Mouse (Mus musculus) MN1 (cell line): ENCODE measurements around the gene Clic1.
"Not testable (repeated sequence)": the region's sequence is repeated elsewhere in the genome, so short reads cannot be mapped to it uniquely, and the experiment has no call there.

Experiments used
- DNase-seq: peaks from one replicate; pipeline ENCODE4 v3.0.0-alpha.2; 2016; ENCODE audit warnings: low spot score

The Clic1 gene

GRCm38 (mm10) chr17:35049561-35050016 is at the start of gene Clic1:
Gene Clic1 (plus strand): TSS chr17:35049966.
- DNase-seq, result peak; percentile 88

GRCm38 (mm10) chr17:35000717-35001451 is 48.9 kb upstream of the Clic1 start, which contains the start of gene Vars:
Gene Vars (plus strand): TSS chr17:35000987.
- DNase-seq, result peak; percentile 94

DNA sequence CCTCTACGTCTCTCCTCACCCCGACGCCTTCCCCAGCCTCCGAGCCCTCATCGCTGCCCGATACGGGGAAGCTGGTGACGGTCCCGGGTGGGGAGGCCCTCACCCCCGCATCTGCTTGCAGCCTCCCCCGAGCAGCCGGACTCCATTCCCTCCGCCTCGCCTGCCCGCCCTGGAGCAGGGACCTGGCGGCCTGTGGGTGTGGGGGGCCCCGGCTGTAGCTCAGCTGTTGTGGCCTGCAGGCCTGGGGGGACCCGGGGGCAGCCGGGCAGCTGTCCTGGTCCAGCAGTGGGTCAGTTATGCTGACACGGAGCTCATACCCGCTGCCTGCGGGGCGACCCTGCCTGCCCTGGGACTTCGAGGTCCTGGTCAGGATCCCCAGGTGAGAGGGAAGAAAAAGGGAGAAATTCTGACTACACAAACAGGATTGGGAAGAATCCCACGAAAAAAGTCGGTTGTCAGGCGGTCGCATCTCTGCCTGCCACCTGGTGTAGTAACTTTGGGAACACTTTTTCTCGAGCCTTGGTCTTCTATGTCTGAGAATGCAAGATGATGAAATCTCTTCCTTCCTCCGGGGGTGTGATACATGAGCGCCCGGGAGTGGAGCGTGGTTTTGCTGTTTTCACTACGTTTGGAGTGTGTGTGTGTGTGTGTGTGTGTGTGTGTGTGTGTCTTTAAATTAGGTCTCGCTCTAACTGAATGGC is 48.2 kb upstream of the Clic1 start:
- peak; percentile 55 for DNase-seq

DNA sequence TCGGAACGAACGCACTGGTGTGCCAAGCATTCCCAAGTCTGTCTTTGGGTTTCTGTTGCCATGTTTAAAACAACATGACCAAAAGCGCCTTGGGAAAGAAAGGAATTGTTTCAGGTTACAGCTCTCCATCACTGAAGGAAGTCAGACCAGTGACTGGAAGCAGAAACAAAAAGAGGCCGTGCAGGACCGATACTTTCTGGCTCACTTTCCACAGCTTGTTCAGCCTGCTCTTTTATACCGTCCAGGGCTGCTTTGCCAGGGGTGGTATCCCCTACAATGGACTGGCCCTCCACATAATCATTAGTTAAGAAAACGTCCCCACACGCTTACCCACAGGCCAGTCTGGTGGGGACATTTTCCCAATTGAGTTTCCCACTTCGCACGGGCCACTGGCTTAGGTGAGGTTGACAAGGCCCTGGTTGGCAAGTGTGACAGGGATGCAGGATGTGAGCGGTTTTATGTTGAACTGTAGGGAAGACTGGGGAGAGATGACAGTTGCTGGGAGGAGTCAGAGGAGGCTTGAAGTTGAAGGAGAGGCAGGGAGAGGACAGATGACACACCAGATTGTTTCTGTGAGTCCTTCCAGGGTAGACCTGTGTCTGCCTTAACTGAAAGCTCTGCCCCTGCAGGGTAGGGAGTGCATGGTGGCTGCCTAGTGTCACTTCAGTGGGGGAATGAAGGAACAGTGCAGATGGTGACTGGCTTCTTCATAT is 47.5 kb upstream of the Clic1 start:
- peak; percentile 47 for DNase-seq

- DNase-seq, result no peak
These were observed 46.5 kb upstream of the Clic1 start for GRCm38 (mm10) chr17:35003022-35003838.

- DNase-seq, result no peak
These were observed 45.6 kb upstream of the Clic1 start for GRCm38 (mm10) chr17:35004075-35004717.

- DNase-seq, result no peak
These were observed 44.6 kb upstream of the Clic1 start for GRCm38 (mm10) chr17:35005158-35005557.

DNA sequence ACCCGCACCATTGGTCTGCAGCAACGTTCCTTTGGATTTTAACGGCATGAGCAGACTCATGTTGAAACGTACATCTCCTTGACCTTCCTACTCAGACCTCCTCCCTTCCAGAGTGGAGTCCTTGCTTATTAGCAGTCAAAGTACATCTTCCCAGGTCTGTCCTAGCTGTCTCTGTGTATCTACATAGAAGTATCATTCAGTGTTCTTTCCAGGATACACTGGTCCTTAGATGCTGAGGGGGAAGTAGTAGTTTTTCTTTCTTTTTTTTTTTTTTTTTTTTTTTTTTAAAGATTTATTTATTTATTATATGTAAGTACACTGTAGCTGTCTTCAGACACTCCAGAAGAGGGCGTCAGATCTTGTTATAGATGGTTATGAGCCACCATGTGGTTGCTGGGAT is 43.9 kb upstream of the Clic1 start:
- DNase-seq, result not testable (repeated sequence)

- DNase-seq, result no peak
These were observed 42.3 kb upstream of the Clic1 start for GRCm38 (mm10) chr17:35007387-35007991.

GRCm38 (mm10) chr17:35009586-35009985 is 40.2 kb upstream of the Clic1 start:
- no peak for DNase-seq

- DNase-seq, result no peak
These were observed 38.3 kb upstream of the Clic1 start for GRCm38 (mm10) chr17:35011440-35011839.

- no peak for DNase-seq
These were observed 37.3 kb upstream of the Clic1 start for GRCm38 (mm10) chr17:35012430-35012829.

- DNase-seq, result no peak
These were observed 36.5 kb upstream of the Clic1 start for GRCm38 (mm10) chr17:35013221-35013620.

GRCm38 (mm10) chr17:35015296-35015695 is 34.5 kb upstream of the Clic1 start:
- no peak for DNase-seq

DNA sequence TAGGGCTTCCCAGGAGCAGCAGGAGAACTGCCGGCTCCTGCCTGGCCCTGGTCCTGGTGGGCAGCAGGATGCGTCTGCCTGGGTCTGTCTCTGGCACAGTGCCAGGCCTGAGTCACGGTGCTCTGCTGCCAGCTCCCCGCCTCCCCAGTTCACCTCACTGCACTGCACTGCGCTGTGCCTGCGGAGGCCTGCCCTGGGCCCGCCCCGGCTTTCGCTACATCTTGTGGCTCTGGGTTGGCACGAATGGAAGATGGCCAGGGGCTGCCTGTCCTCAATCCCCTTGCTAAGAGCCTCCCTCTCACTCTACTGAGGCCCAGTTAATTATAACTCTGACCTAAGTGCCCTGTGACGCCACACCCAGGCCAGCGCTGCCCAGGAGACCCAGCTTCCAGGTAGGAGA is 33.4 kb upstream of the Clic1 start, which contains the start of gene Vwa7:
Vwa7 (plus strand) TSS at position 204 of the 400 bp plus-strand sequence.
- DNase-seq, result peak; percentile 94

GRCm38 (mm10) chr17:35016791-35017705 is 32.7 kb upstream of the Clic1 start:
- no peak for DNase-seq

DNA sequence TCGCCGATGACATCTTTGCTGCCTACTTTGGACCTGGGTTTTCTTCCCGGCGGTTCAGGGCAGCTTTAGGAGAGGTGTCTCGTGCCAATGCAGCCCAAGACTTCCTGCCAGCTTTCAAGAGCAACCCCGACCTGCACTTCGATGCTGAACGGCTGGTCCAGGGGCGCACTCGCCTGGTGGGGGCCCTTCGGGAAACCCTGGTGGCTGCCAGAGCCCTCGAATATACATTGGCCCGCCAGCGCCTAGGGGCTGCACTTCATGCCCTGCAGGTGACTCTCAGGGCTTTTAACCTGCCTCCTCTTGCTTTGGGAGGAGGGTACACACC is 32.1 kb upstream of the Clic1 start:
- DNase-seq, result no peak

DNA sequence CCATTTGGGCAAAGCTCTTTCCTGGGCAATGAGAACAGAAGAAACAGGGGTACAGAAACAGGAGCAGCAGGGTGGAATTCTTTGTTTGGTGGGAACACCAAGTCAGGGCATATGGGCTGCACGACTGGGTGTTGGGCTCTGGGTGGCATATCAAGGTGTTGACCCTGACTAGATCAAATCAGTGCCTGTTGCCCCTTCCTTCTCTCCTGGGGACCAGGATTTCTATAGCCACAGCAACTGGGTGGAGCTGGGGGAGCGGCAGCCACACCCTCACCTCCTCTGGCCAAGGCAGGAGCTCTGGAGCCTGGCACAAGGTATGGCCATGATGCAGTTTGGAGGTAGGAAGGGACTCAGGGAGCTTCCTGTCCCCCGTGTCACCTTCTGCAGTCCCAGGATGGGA is 31.6 kb upstream of the Clic1 start:
- no peak for DNase-seq

GRCm38 (mm10) chr17:35019894-35020293 is 29.9 kb upstream of the Clic1 start:
- no peak for DNase-seq

DNA sequence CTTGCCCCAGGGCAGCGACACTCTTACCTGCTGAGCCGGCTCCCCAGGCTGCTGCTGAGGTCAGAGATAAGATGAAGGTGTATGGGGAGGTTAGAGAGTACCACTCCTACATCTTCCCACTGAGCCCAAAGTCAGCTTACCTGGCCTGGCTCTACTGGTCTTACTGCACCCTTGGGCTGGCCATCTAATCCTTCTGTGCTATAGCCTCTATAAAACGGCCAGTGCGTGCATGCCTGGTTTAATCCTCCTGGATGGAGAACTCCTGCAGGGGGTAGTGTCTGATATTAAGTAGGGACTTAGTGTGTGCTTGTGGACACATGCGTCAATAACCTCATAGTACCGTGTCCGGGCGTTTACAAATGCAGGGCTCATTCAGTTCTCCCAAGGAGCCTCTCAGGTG is 29.2 kb upstream of the Clic1 start:
- no peak for DNase-seq
